ENCODE assay signal across 8 mouse cellular contexts in the genomic region with DNA sequence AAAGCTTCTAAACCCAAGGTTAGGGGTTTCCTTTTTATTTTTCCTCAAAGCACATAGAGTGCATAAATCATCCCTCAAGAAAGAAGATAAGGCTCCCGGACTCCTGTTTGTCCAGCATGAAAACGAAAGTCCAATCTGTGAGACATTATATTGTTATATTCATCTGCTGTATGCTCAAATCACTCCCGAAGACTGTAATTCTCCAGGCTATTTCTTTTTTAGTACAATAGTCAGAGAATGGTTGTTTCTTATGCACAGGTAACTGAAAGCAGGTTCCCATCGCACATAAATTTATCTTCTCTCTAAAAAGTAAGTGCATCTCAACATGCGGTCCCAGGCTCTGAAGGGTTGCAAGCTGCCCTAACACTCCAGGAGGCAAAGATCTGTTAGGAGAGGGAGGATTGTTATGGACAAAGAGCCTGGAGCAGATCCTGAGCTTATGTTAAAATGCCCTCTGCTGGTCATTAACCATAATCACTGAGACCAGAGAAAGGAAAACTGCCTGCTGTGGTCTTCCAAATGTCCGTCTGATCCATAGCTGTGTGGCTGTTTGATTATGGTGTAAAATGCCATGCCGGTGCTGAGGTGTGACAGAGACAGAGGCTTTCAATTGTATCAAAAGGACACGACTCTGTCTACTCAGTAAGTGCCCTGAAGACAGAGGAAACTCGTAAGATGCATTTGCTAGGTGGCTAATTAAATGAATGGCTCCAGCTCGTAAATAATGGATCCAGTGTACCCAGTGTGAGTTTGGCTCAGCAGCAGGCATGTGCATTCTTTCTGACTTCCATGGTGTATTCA.
DNase-seq lines count a peak whose midpoint lies in the region; ATAC-seq and TF ChIP-seq lines count a peak whose summit lies in the region.
"Not testable (repeated sequence)": the region's sequence is repeated elsewhere in the genome, so short reads cannot be mapped to it uniquely, and the experiment has no call there.

No protein-coding gene starts in this region.

- peak; percentile 74 for TF ChIP-seq CTCF in layer of hippocampus, adult 2 months (conservative IDR thresholded peaks at IDR 0.05)
- TF ChIP-seq CTCF in lung, embryonic 14.5 days (IDR thresholded peaks at IDR 0.05; ENCODE audit: low read depth) = peak; percentile 69

- DNase-seq in adrenal gland, postnatal 14 days = peak; percentile 18
- DNase-seq in embryo, embryonic 10 days (ENCODE audit: low spot score) = peak; percentile 69
- peak; percentile 53 for DNase-seq in forelimb bud, embryonic 11.5 days (ENCODE audit: low read depth, low spot score)
- peak in 1 of 2 experiments; percentile 34 for DNase-seq in layer of hippocampus, adult 2 months (ENCODE audit: low spot score in 2 of 2)
- peak; percentile 76 for DNase-seq in lung, embryonic 14.5 days
- peak; percentile 33 for DNase-seq in telencephalon, adult 2 months (ENCODE audit: low read depth, low spot score)

- not testable (repeated sequence) for H3K36me3 ChIP-seq in hindbrain, embryonic 13.5 days; lung, embryonic 14.5 days (ENCODE audit: insufficient read depth); midbrain, embryonic 16.5 days (ENCODE audit: control insufficient read depth, insufficient read depth, low read length)

- peak overlapping the region; percentile 74 for H3K27ac ChIP-seq in hindbrain, embryonic 13.5 days
- H3K27ac ChIP-seq in layer of hippocampus, adult 2 months; lung, embryonic 14.5 days (ENCODE audit: low read depth): not testable (repeated sequence)
- H3K27ac ChIP-seq in midbrain, embryonic 16.5 days (ENCODE audit: low read length) = peak overlapping the region; percentile 50

- H3K9ac ChIP-seq in hindbrain, embryonic 13.5 days = peak overlapping the region; percentile 36; the same call in 1 of the 2 replicates
- not testable (repeated sequence) for H3K9ac ChIP-seq in lung, embryonic 14.5 days
- H3K9ac ChIP-seq in midbrain, embryonic 16.5 days (ENCODE audit: low read depth, low read length) = 0 out of 2 replicates have a peak overlapping the region, but pooled peaks have one; percentile 48

- H3K4me2 ChIP-seq in hindbrain, embryonic 13.5 days = peak overlapping the region; percentile 37
- peak overlapping the region; percentile 39; the same call in 1 of the 2 replicates for H3K4me2 ChIP-seq in lung, embryonic 14.5 days
- H3K4me2 ChIP-seq in midbrain, embryonic 16.5 days (ENCODE audit: low read length) = peak overlapping the region; percentile 33; the same call in 1 of the 2 replicates

- H3K4me1 ChIP-seq in hindbrain, embryonic 13.5 days (replicated peaks) = peaks cover 18% of the 10 kb centered on the region
- not testable (repeated sequence) for H3K4me1 ChIP-seq in lung, embryonic 14.5 days (ENCODE audit: insufficient read depth); midbrain, embryonic 16.5 days (ENCODE audit: control insufficient read depth, insufficient read depth, low read length)

- not testable (repeated sequence) for H3K27me3 ChIP-seq in hindbrain, embryonic 13.5 days; lung, embryonic 14.5 days (ENCODE audit: insufficient read depth, low read length); midbrain, embryonic 16.5 days (ENCODE audit: control insufficient read depth, insufficient read depth, low read depth, low read length)

- H3K9me3 ChIP-seq in hindbrain, embryonic 13.5 days; lung, embryonic 14.5 days (ENCODE audit: low read depth, low read length); midbrain, embryonic 16.5 days (replicated peaks; ENCODE audit: control insufficient read depth, low read length, poor library complexity, severe bottlenecking): not testable (repeated sequence)

- H3K4me3 ChIP-seq in hindbrain, embryonic 13.5 days = peak overlapping the region; percentile 4; the same call in 1 of the 2 replicates
- H3K4me3 ChIP-seq in layer of hippocampus, adult 2 months; lung, embryonic 14.5 days (ENCODE audit: low read depth, low read length): not testable (repeated sequence)
- H3K4me3 ChIP-seq in midbrain, embryonic 16.5 days (ENCODE audit: low read depth, low read length) = 0 out of 2 replicates have a peak overlapping the region, but pooled peaks have one; percentile 16

- ATAC-seq in hindbrain, embryonic 13.5 days (ENCODE audit: low FRiP score) = peak; percentile 83
- peak; percentile 62; the same call in 1 of the 2 replicates for ATAC-seq in lung, embryonic 14.5 days (ENCODE audit: insufficient read depth)
- ATAC-seq in midbrain, embryonic 16.5 days = peak; percentile 89

- WGBS in hindbrain, embryonic 13.5 days = 19% methylated on average over 10 of the region's 10 CpGs
- 22% methylated on average over 10 of the region's 10 CpGs for WGBS in lung, embryonic 14.5 days
- WGBS in midbrain, embryonic 16.5 days = 15% methylated on average over 10 of the region's 10 CpGs
